Mouse (Mus musculus) left cerebral cortex, adult 8-10 months (tissue): Measurements from ENCODE around the gene Hoxc9. TPM values are rescaled to one million over a fixed set of nuclear protein-coding genes. Genes with fewer than 3 reads are reported as not detected.

Experiments
- DNase-seq, 2 experiments: peaks; one replicate each; pipeline ENCODE4 v3.0.0; 2022; ENCODE audit warnings: low spot score in 2 of 2
- total RNA-seq, 4 experiments: library from RNA; stranded (reverse); gene quantifications; 2 replicates each; pipeline ENCODE4 v1.2.4; 2022

The Hoxc9 gene
- not detected for total RNA-seq

GRCm38 (mm10) chr15:102976171-102976570 is at the start of gene Hoxc9:
Gene Hoxc9, plus strand, starts transcription at chr15:102976439.
- DNase-seq = no peak

- DNase-seq = no peak
Observed at GRCm38 (mm10) chr15:102927032-102927645, 49.1 kb upstream of the Hoxc9 start.

- DNase-seq = no peak
Observed at GRCm38 (mm10) chr15:102931706-102932358, 44.4 kb upstream of the Hoxc9 start.

GRCm38 (mm10) chr15:102934438-102934837 is 41.8 kb upstream of the Hoxc9 start:
- no peak for DNase-seq

DNA sequence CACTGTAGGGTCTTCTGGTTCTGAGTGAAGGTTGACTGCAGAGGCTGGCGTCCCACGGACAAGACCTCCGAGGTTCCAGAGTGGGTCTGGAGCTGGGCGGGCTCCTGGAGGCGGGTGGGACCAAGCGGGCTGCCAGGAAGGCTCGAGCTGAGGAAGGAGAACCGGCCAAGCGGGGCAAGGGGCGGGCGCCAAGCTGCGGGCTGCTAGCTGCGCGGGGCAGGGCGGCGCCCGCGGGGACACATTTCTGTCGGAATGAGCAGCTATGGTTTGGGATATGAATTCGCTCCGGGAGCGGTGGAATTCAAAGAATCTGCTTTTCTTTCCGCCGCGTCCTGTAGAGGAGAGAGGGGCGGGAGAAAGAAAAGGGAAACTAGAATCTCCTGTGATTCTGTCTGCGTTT is 41.3 kb upstream of the Hoxc9 start:
- no peak for DNase-seq

DNA sequence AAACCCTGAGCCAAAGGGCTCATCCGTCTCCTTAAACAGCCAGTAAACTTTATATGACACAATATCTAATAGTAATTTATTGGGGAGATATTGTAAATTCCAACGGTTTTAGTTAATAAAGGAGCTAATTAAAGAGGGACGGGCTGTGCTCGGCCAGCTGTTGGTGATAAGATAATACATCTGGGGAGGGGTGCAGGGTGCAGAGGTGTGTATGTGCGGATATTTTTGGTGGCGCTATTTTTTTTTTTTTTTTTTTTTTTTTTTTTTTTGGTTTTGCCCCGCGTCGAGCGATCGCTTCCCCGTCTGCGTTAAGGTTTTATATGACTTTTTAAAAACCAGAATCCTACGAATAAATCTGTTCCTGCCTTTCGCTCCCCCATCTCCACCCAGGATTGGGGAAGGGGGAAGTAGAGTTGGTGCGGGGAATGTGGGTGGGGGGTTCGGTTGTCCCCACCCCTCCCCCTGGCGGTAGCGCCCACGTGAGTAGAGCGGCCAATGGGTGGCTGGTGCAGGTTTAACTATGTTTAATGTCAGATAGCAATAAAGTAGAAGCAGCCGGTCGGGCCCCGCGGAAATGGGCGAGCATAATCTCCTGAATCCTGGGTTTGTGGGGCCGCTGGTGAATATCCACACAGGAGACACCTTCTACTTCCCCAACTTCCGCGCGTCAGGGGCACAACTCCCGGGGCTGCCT is 39.8 kb upstream of the Hoxc9 start, which contains the start of gene Hoxc12:
Hoxc12 (plus strand) TSS at position 479 of the 694 bp plus-strand sequence.
- no peak for DNase-seq

- DNase-seq = no peak
Observed at GRCm38 (mm10) chr15:102937036-102937666, 39.1 kb upstream of the Hoxc9 start.

GRCm38 (mm10) chr15:102939256-102940155 is 36.7 kb upstream of the Hoxc9 start:
- no peak for DNase-seq

- no peak for DNase-seq
Observed at GRCm38 (mm10) chr15:102942739-102943467, 33.3 kb upstream of the Hoxc9 start.

GRCm38 (mm10) chr15:102943468-102943813 is 32.8 kb upstream of the Hoxc9 start:
- no peak for DNase-seq

DNA sequence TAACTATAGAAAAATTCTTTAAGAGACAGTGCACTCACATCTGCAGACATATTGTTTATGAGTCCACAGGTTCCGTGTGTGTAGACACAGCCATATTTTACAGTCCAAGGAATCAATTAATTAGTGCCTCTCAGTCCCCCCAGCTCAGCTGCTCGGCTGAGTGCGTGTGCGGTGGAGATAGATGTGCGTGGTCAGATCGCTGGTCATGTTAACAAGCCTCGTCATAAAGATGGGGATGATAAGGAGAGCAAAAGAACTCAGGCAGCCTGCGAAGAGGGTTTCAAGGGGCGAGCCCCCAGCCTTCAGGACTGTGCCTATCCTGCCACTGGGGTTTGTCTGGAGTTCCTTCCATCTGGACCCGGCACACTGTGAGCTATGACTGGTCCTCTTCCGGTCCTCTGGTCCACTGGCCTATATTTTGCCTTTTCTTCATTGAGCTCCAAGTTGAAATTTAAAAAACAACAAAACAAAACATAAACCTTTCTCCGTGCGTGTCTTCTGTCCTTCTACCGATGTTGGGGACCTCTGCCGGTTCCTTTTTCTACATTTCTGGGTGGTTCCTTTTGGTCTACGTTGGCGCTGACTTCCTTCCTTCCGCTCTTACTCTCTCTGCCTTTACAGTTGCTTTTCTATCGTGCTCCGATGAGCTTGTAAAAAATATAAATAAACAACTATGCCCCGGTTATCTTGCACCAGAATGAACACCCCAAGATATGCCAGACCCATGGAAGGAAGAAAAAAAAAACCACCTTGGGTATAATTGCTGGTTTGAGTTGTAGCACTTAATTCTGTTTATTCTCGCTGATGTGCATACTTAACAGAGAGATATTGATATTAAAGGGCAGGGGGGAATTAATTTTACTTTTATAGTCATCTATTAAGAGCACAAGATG is 30.8 kb upstream of the Hoxc9 start:
- DNase-seq = no peak

DNA sequence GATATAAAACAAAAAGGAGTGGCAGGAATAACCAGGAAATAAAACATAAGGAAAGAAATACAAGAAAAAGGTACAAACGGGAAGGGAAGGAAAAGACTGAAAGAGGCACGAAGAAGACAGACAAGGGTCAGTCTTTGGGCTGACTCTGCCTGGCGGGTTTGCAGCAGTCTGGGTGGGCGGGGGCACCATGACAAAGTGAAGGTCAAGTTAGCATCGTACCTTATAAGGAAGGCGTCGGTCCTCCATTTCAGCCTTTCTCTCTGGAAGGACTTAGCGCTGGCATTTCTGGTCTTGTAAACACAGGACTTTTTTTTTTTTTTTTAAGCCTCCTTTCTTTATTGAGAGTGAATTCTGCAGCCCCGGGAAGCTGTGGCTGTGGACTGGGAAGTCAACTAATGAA is 29.0 kb upstream of the Hoxc9 start:
- DNase-seq = no peak

GRCm38 (mm10) chr15:102948842-102949241 is 27.4 kb upstream of the Hoxc9 start:
- no peak for DNase-seq

GRCm38 (mm10) chr15:102949696-102950095 is 26.5 kb upstream of the Hoxc9 start:
- no peak for DNase-seq

GRCm38 (mm10) chr15:102950877-102951276 is 25.4 kb upstream of the Hoxc9 start:
- no peak for DNase-seq

- DNase-seq = no peak
Observed at GRCm38 (mm10) chr15:102953561-102953960, 22.7 kb upstream of the Hoxc9 start.

- DNase-seq = no peak
Observed at GRCm38 (mm10) chr15:102954192-102955006, 21.8 kb upstream of the Hoxc9 start, which contains the start of gene Hoxc11. Gene Hoxc11, plus strand, starts transcription at chr15:102954427.

- DNase-seq = no peak
Observed at GRCm38 (mm10) chr15:102955007-102955382, 21.2 kb upstream of the Hoxc9 start.
